Mouse (Mus musculus): Measurements from ENCODE around the gene Lrrc43.

GRCm38 (mm10) chr5:123464638-123465037 is 24.5 kb upstream of the Lrrc43 start:
- TF ChIP-seq CTCF (IDR thresholded peaks at IDR 0.05; ENCODE audit: borderline replicate concordance, control insufficient read depth, extremely low read depth, insufficient read depth, low read length, poor library complexity) (no peak), POLR2A (IDR thresholded peaks at IDR 0.05; ENCODE audit: control insufficient read depth, extremely low read depth, insufficient read depth, low read length, poor library complexity) (no peak)

Measured in thymus, adult 2 months (tissue).